Mouse (Mus musculus): ENCODE results near the gene Ncbp3. TPM values are rescaled to one million over a fixed set of nuclear protein-coding genes. Genes with fewer than 3 reads are reported as not detected.

Ncbp3 gene
- total RNA-seq, 2 experiments from 2014 or later, result 10.6 to 11.8 TPM

DNA sequence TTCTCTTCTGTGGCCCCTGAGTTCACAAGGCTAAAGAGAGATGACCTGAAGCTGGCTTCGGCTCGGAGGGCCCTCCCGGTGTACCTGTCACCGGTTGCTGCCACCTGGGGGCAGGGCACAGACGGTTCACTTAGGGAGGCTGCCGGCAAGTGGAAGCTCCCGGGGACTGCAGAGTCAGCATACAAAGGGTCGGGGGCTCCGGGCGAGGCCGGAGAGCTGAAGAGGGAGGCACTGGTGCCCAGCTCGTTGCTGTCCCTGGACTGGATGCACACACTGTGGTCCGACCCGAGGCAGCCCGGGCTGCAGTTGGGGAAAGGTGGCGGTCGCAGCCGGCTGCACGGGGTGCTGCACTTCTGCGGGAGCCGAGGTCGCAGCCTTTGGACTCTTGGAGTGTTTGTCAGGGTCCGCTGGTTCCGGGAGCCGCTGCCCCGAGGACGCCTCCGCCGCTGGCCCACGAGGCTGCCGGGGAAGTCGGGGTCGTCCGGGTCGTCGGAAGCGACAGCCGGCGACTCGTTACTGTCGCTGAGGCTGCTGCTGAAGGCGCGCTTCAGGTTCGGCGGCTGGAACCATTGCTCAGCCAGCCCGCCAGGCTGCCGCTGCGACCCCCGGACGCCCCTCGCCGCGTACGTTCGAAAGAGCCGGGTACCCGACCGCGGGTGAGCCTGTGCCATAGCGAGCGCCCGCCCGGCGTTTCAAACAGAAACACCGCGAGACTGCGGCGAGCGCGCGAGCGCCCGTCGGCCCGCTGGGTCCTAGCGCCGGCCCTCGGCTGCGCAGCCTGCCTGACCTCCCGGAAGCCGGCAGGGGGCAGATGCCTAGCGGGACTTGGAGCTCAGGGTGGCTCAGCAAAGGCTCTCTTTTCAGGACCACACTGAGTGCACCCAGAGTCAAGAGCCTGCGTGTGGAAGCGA is 90.3 kb downstream of the Ncbp3 start, which contains the start of gene Haspin:
Haspin (minus strand) TSS at position 704 of the 911 bp plus-strand sequence.
- peak within 1 kb of the TSS; percentile 65 for H3K4me3 ChIP-seq
- 0 out of 2 replicates have a peak within 1 kb of the TSS, but pooled peaks have one; percentile 12 for H3K27ac ChIP-seq
- DNase-seq (ENCODE audit: low spot score in 2 of 2), result peak; percentile 84 to 94
- peak; percentile 100 for TF ChIP-seq CTCF (conservative IDR thresholded peaks at IDR 0.05)

Other genes with a start within 250 kb of the Ncbp3 start
- 1 to 10 TPM; 5.4 to 6.2 TPM for gene Atp2a3, start 86.6 kb upstream of the Ncbp3 start, total RNA-seq (2021)
- under 1 TPM; 0.15 to 0.44 TPM for gene P2rx1, start 48.7 kb upstream of the Ncbp3 start, total RNA-seq (2021)
- 100 to 1,000 TPM; 173 to 177 TPM for gene Camkk1, start 28.8 kb upstream of the Ncbp3 start, total RNA-seq (2021)
- gene Itgae, start 42.8 kb downstream of the Ncbp3 start, total RNA-seq (2021), result under 1 TPM; 0.15 to 0.20 TPM
- gene Haspin, start 90.5 kb downstream of the Ncbp3 start, total RNA-seq (2021), result under 1 TPM; 0.33 to 0.44 TPM
- 1 to 10 TPM; 2.0 to 3.1 TPM for gene P2rx5, start 112.6 kb downstream of the Ncbp3 start, total RNA-seq (2021)
- gene Emc6, start 129.3 kb downstream of the Ncbp3 start, total RNA-seq (2021), result 10 to 100 TPM; 44.6 to 47.5 TPM
- gene Tax1bp3, start 129.3 kb downstream of the Ncbp3 start, total RNA-seq (2021), result 1 to 10 TPM; 9.2 TPM
- 10 to 100 TPM; 20.1 to 23.2 TPM for gene Ctns, start 151.3 kb downstream of the Ncbp3 start, total RNA-seq (2021)
- gene Shpk, start 151.7 kb downstream of the Ncbp3 start, total RNA-seq (2021), result 1 to 10 TPM; 3.1 to 3.2 TPM
- gene Trpv1, start 186.5 kb downstream of the Ncbp3 start, total RNA-seq (2021), result not detected
- under 1 TPM; 0.54 to 0.59 TPM for gene Trpv3, start 219.6 kb downstream of the Ncbp3 start, total RNA-seq (2021)